Mouse (Mus musculus) kidney, embryonic 16.5 days (tissue): ENCODE data around the gene Hes1. TPM values are rescaled to one million over a fixed set of nuclear protein-coding genes. Genes with fewer than 3 reads are reported as not detected.
A peak's percentile ranks its signal among the peaks of the same experiment; 100 is the strongest.

ENCODE experiments used
- ATAC-seq: fragments of 200-750 bp; cut with Nextera tagmentation; 2 replicates; pipeline ENCODE4 v1.8.0; 2017; ENCODE audit warnings: moderate TSS enrichment; ENCODE audit not compliant: low FRiP score, low TSS enrichment
- H3K27ac ChIP-seq: fragments of 300-500 bp; sonication (generic); 2 replicates; pipeline ENCODE4 v1.5.1; 2014; ENCODE audit warnings: low read length
- H3K27me3 ChIP-seq: fragments of 300-500 bp; sonication (generic); 2 replicates; pipeline ENCODE4 v1.6.1; 2014; ENCODE audit warnings: low read length, control low read depth, mixed read lengths; ENCODE audit not compliant: insufficient read depth
- H3K36me3 ChIP-seq: fragments of 300-500 bp; sonication (generic); 2 replicates; pipeline ENCODE4 v1.6.1; 2014; ENCODE audit warnings: low read length, control low read depth, mixed read lengths; ENCODE audit not compliant: insufficient read depth
- H3K4me1 ChIP-seq: fragments of 300-500 bp; sonication (generic); 2 replicates; pipeline ENCODE4 v1.6.1; 2014; ENCODE audit warnings: low read length, control low read depth, mixed read lengths; ENCODE audit not compliant: insufficient read depth
- H3K4me2 ChIP-seq: fragments of 300-500 bp; sonication (generic); replicated peaks from 2 replicates; pipeline ENCODE4 v1.6.1; 2014; ENCODE audit warnings: low read depth, low read length
- H3K4me3 ChIP-seq: fragments of 300-500 bp; sonication (generic); 2 replicates; pipeline ENCODE4 v1.5.1; 2014; ENCODE audit warnings: mild to moderate bottlenecking, low read length
- H3K9ac ChIP-seq: fragments of 300-500 bp; sonication (generic); replicated peaks from 2 replicates; pipeline ENCODE4 v1.6.1; 2014; ENCODE audit warnings: low read length
- H3K9me3 ChIP-seq: fragments of 300-500 bp; sonication (generic); 2 replicates; pipeline ENCODE4 v1.6.1; 2016; ENCODE audit warnings: low read length, control low read depth
- WGBS: fragments of 180-500 bp; shearing (Covaris S2); extraction: QIAGEN DNeasy Blood & Tissue Kit; methylation state at CpG from one replicate; pipeline ENCODE4 v1.1.7; 2014; 5-methylcytosine and 5-hydroxymethylcytosine counted together
- polyA plus RNA-seq: library from polyadenylated mRNA; unstranded; fragments of >200 nt; fragmentation: Nextera tagmentation; extraction: Ambion mirVana; gene quantifications from 2 replicates; pipeline ENCODE4 v1.2.1, GENCODE M21; 2015

The Hes1 gene
- polyA plus RNA-seq, 1 experiment from 2014 or later: 45.7 TPM

GRCm38 (mm10) chr16:30033390-30033789 lies 30.8 kb upstream of the Hes1 start:
- no peak overlapping the region for H3K27ac ChIP-seq
- H3K9me3 ChIP-seq: no peaks in the 10 kb centered on the region
- H3K9ac ChIP-seq: no peak overlapping the region
- H3K4me2 ChIP-seq: no peak overlapping the region
- no peak overlapping the region for H3K4me3 ChIP-seq
- H3K4me1 ChIP-seq: peaks cover 31% of the 10 kb centered on the region
- WGBS: 70% methylated on average over 3 of the region's 3 CpGs
- no peaks in the 10 kb centered on the region; the same call in 1 of the 2 replicates for H3K27me3 ChIP-seq
- no peak for ATAC-seq
- no peaks in the 10 kb centered on the region for H3K36me3 ChIP-seq

GRCm38 (mm10) chr16:30034001-30034400 lies 30.2 kb upstream of the Hes1 start:
- ATAC-seq: peak; percentile 79
- Histone ChIP-seq H3K27me3 (no peaks in the 10 kb centered on the region; the same call in 1 of the 2 replicates), H3K4me3 (no peak overlapping the region), H3K4me1 (peaks cover 34% of the 10 kb centered on the region), H3K36me3 (no peaks in the 10 kb centered on the region), H3K27ac (no peak overlapping the region), H3K9me3 (no peaks in the 10 kb centered on the region), H3K4me2 (no peak overlapping the region), H3K9ac (no peak overlapping the region)
- WGBS: 18% methylated on average over 4 of the region's 4 CpGs

- WGBS: 14% methylated on average over 6 of the region's 6 CpGs
- no peaks in the 10 kb centered on the region; the same call in 1 of the 2 replicates for H3K27me3 ChIP-seq
- no peak overlapping the region for H3K9ac ChIP-seq
- no peak overlapping the region for H3K27ac ChIP-seq
- H3K4me3 ChIP-seq: no peak overlapping the region
- H3K4me1 ChIP-seq: peaks cover 39% of the 10 kb centered on the region
- H3K9me3 ChIP-seq: no peaks in the 10 kb centered on the region
- H3K4me2 ChIP-seq: no peak overlapping the region
- ATAC-seq: peak; percentile 69
- no peaks in the 10 kb centered on the region for H3K36me3 ChIP-seq
Measured at GRCm38 (mm10) chr16:30034521-30034920, 29.7 kb upstream of the Hes1 start.

GRCm38 (mm10) chr16:30034979-30035440 lies 29.2 kb upstream of the Hes1 start:
- Histone ChIP-seq H3K4me1 (peaks cover 43% of the 10 kb centered on the region), H3K27ac (no peak overlapping the region), H3K9me3 (no peaks in the 10 kb centered on the region), H3K4me2 (no peak overlapping the region), H3K9ac (no peak overlapping the region), H3K4me3 (no peak overlapping the region), H3K36me3 (no peaks in the 10 kb centered on the region), H3K27me3 (no peaks in the 10 kb centered on the region; the same call in 1 of the 2 replicates)
- no peak for ATAC-seq
- 61% methylated on average over 5 of the region's 5 CpGs for WGBS

- no peak overlapping the region for H3K4me3 ChIP-seq
- no peaks in the 10 kb centered on the region for H3K36me3 ChIP-seq
- no peak overlapping the region for H3K9ac ChIP-seq
- ATAC-seq: no peak
- H3K4me1 ChIP-seq: peaks cover 43% of the 10 kb centered on the region
- no peak overlapping the region for H3K4me2 ChIP-seq
- 88% methylated on average over 3 of the region's 3 CpGs for WGBS
- no peaks in the 10 kb centered on the region; the same call in 1 of the 2 replicates for H3K27me3 ChIP-seq
- H3K9me3 ChIP-seq: no peaks in the 10 kb centered on the region
- no peak overlapping the region for H3K27ac ChIP-seq
Measured at GRCm38 (mm10) chr16:30036104-30036503, 28.1 kb upstream of the Hes1 start.

GRCm38 (mm10) chr16:30038663-30039593 lies 25.3 kb upstream of the Hes1 start:
- H3K9me3 ChIP-seq: no peaks in the 10 kb centered on the region
- H3K36me3 ChIP-seq: no peaks in the 10 kb centered on the region
- no peak overlapping the region for H3K9ac ChIP-seq
- no peak overlapping the region for H3K27ac ChIP-seq
- H3K27me3 ChIP-seq: no peaks in the 10 kb centered on the region; the same call in 1 of the 2 replicates
- 21% methylated on average over 13 of the region's 17 CpGs for WGBS
- H3K4me1 ChIP-seq: peaks cover 37% of the 10 kb centered on the region
- H3K4me3 ChIP-seq: no peak overlapping the region
- ATAC-seq: peak; percentile 62
- H3K4me2 ChIP-seq: no peak overlapping the region

- no peak overlapping the region for H3K27ac ChIP-seq
- H3K9me3 ChIP-seq: no peaks in the 10 kb centered on the region
- no peaks in the 10 kb centered on the region; the same call in 1 of the 2 replicates for H3K27me3 ChIP-seq
- H3K4me1 ChIP-seq: peaks cover 28% of the 10 kb centered on the region
- WGBS: 84% methylated on average over 2 of the region's 2 CpGs
- no peak overlapping the region for H3K4me3 ChIP-seq
- ATAC-seq: no peak
- H3K9ac ChIP-seq: no peak overlapping the region
- no peak overlapping the region for H3K4me2 ChIP-seq
- H3K36me3 ChIP-seq: no peaks in the 10 kb centered on the region
Measured at GRCm38 (mm10) chr16:30039841-30040240, 24.3 kb upstream of the Hes1 start.

GRCm38 (mm10) chr16:30042859-30043258 lies 21.3 kb upstream of the Hes1 start:
- WGBS: 55% methylated on average over 4 of the region's 4 CpGs
- ATAC-seq: no peak
- H3K36me3 ChIP-seq: no peaks in the 10 kb centered on the region

GRCm38 (mm10) chr16:30045615-30046014 lies 18.6 kb upstream of the Hes1 start:
- Histone ChIP-seq H3K27ac (peak overlapping the region; percentile 44; the same call in 1 of the 2 replicates), H3K4me3 (no peak overlapping the region), H3K27me3 (no peaks in the 10 kb centered on the region), H3K36me3 (no peaks in the 10 kb centered on the region), H3K4me2 (no peak overlapping the region), H3K4me1 (peaks cover 27% of the 10 kb centered on the region), H3K9me3 (no peaks in the 10 kb centered on the region), H3K9ac (no peak overlapping the region)
- WGBS: 21% methylated on average over 5 of the region's 5 CpGs
- peak; percentile 90 for ATAC-seq

More at GRCm38 (mm10) chr16:30042859-30043258, 21.3 kb upstream of the Hes1 start:
- H3K4me2 ChIP-seq: no peak overlapping the region
- H3K4me1 ChIP-seq: peaks cover 46% of the 10 kb centered on the region
- H3K9ac ChIP-seq: no peak overlapping the region
- H3K27ac ChIP-seq: no peak overlapping the region
- H3K27me3 ChIP-seq: no peaks in the 10 kb centered on the region; the same call in 1 of the 2 replicates
- H3K9me3 ChIP-seq: no peaks in the 10 kb centered on the region
- no peak overlapping the region for H3K4me3 ChIP-seq

GRCm38 (mm10) chr16:30047010-30047409 lies 17.2 kb upstream of the Hes1 start:
- peaks cover 32% of the 10 kb centered on the region for H3K4me1 ChIP-seq
- 90% methylated on average over 7 of the region's 7 CpGs for WGBS
- no peak overlapping the region for H3K27ac ChIP-seq
- no peaks in the 10 kb centered on the region for H3K36me3 ChIP-seq
- no peak for ATAC-seq
- peak overlapping the region; percentile 11; the same call in 1 of the 2 replicates for H3K9ac ChIP-seq
- H3K4me2 ChIP-seq: no peak overlapping the region
- no peaks in the 10 kb centered on the region for H3K27me3 ChIP-seq
- no peak overlapping the region for H3K4me3 ChIP-seq
- H3K9me3 ChIP-seq: no peaks in the 10 kb centered on the region
